Mouse (Mus musculus) yolk sac, embryonic 10.5 days (tissue): ENCODE measurements at regions not wholly inside any gene's neighbourhood (a gene's known extent, or its start where the extent isn't known, plus 50 kb on each side); places are given as distances from the start of the nearest gene placed in this dataset.

Experiments
- DNase-seq: peaks from one replicate; pipeline ENCODE4 v3.0.0-alpha.2; 2017; ENCODE audit warnings: low spot score

- DNase-seq, result no peak
Measured at GRCm38 (mm10) chr13:91370021-91370420, 90.1 kb upstream of the Ssbp2 start.

- no peak for DNase-seq
Measured at GRCm38 (mm10) chr13:91370441-91370840, 89.6 kb upstream of the Ssbp2 start.

- peak; percentile 94 for DNase-seq
Measured at GRCm38 (mm10) chr13:91370886-91371595, 89.0 kb upstream of the Ssbp2 start.

GRCm38 (mm10) chr13:91371596-91371987, 88.5 kb upstream of the Ssbp2 start:
- no peak for DNase-seq

GRCm38 (mm10) chr13:91372130-91372875, 87.8 kb upstream of the Ssbp2 start:
- no peak for DNase-seq

GRCm38 (mm10) chr13:91374141-91374540, 85.9 kb upstream of the Ssbp2 start:
- peak; percentile 19 for DNase-seq

- DNase-seq, result no peak
Measured at GRCm38 (mm10) chr13:91376556-91376955, 83.5 kb upstream of the Ssbp2 start.

- no peak for DNase-seq
Measured at GRCm38 (mm10) chr13:91377428-91377827, 82.7 kb upstream of the Ssbp2 start.

- no peak for DNase-seq
Measured at GRCm38 (mm10) chr13:91377972-91378371, 82.1 kb upstream of the Ssbp2 start.

- no peak for DNase-seq
Measured at GRCm38 (mm10) chr13:91385393-91385792, 74.7 kb upstream of the Ssbp2 start.

GRCm38 (mm10) chr13:91387913-91388312, 72.2 kb upstream of the Ssbp2 start:
- DNase-seq, result no peak

GRCm38 (mm10) chr13:91403632-91404031, 56.5 kb upstream of the Ssbp2 start:
- DNase-seq, result no peak

- DNase-seq, result no peak
Measured at GRCm38 (mm10) chr13:91405027-91405426, 55.1 kb upstream of the Ssbp2 start.

GRCm38 (mm10) chr13:91410116-91410515, 50.0 kb upstream of the Ssbp2 start:
- no peak for DNase-seq
